8 mouse cellular contexts compared by ENCODE assay signal in genomic region chr12:84219121-84219561, GRCm38 (mm10). TPM values are rescaled to one million over a fixed set of nuclear protein-coding genes. Genes with fewer than 3 reads are reported as not detected.
A peak's percentile ranks its signal among the peaks of the same experiment; 100 is the strongest.
DNase-seq lines count a peak whose midpoint lies in the region; ATAC-seq and TF ChIP-seq lines count a peak whose summit lies in the region.

No protein-coding gene starts in this region.

- peak overlapping the region; percentile 93 for H3K4me3 ChIP-seq in spleen, adult 2 months (ENCODE audit: extremely low read depth, insufficient read depth, insufficient read length)
- peak overlapping the region; percentile 79 for H3K4me3 ChIP-seq in hindbrain, postnatal 0 days (ENCODE audit: low read length)
- H3K4me3 ChIP-seq in megakaryocyte, embryonic 14.5 days (replicated peaks): peak overlapping the region; percentile 99

- H3K27ac ChIP-seq in spleen, adult 2 months (ENCODE audit: insufficient read depth, low read length): peak overlapping the region; percentile 93
- H3K27ac ChIP-seq in hindbrain, postnatal 0 days: peak overlapping the region; percentile 52

- DNase-seq in adrenal gland, adult 2 months: peak; percentile 53
- no peak for DNase-seq in adrenal gland, postnatal 25 days
- DNase-seq in spleen, adult 2 months (ENCODE audit: low read depth in 1 of 2, low spot score in 2 of 2): no peak
- no peak for DNase-seq in spleen, postnatal 36 days (ENCODE audit: low spot score in 2 of 2)
- no peak for DNase-seq in hindbrain, postnatal 0 days (ENCODE audit: low spot score)
- DNase-seq in spleen, adult 18-20 months: no peak
- DNase-seq in adrenal gland, postnatal 10 days: no peak

- ATAC-seq in hindbrain, postnatal 0 days: no peak

- H3K4me1 ChIP-seq in spleen, adult 2 months (ENCODE audit: control insufficient read depth, insufficient read depth, insufficient read length): peaks cover 13% of the 10 kb centered on the region; the same call in 1 of the 2 replicates
- peaks cover 8% of the 10 kb centered on the region for H3K4me1 ChIP-seq in hindbrain, postnatal 0 days (ENCODE audit: insufficient read depth, low read length)
- H3K4me1 ChIP-seq in megakaryocyte, embryonic 14.5 days: peaks cover 79% of the 10 kb centered on the region

- H3K36me3 ChIP-seq in spleen, adult 2 months (ENCODE audit: control insufficient read depth, insufficient read depth, low read length): peaks cover 4% of the 10 kb centered on the region; the same call in 1 of the 2 replicates
- no peaks in the 10 kb centered on the region for H3K36me3 ChIP-seq in hindbrain, postnatal 0 days (ENCODE audit: insufficient read depth, low read length)
- H3K36me3 ChIP-seq in megakaryocyte, embryonic 14.5 days (replicated peaks; ENCODE audit: low read length): peaks cover 23% of the 10 kb centered on the region

- peak overlapping the region; percentile 75 for H3K9ac ChIP-seq in hindbrain, postnatal 0 days (replicated peaks; ENCODE audit: low read length)

- 13% methylated on average over 14 of the region's 14 CpGs for WGBS in spleen, adult 2 months
- WGBS in hindbrain, postnatal 0 days: 4% methylated on average over 14 of the region's 14 CpGs

- no peaks in the 10 kb centered on the region for H3K27me3 ChIP-seq in spleen, adult 2 months (ENCODE audit: control insufficient read depth, insufficient read depth, low read length)
- H3K27me3 ChIP-seq in hindbrain, postnatal 0 days (ENCODE audit: insufficient read depth, low read length): no peaks in the 10 kb centered on the region
- H3K27me3 ChIP-seq in megakaryocyte, embryonic 14.5 days (replicated peaks): no peaks in the 10 kb centered on the region

- peak overlapping the region; percentile 97 for H3K4me2 ChIP-seq in hindbrain, postnatal 0 days (ENCODE audit: low read depth, low read length)

- no peak for TF ChIP-seq CTCF in spleen, adult 2 months (IDR thresholded peaks at IDR 0.05; ENCODE audit: extremely low read depth, insufficient read depth, insufficient read length, insufficient replicate concordance)
- no peak for TF ChIP-seq CTCF in hindbrain, postnatal 0 days (IDR thresholded peaks at IDR 0.05; ENCODE audit: low read depth)

- TF ChIP-seq POLR2A in spleen, adult 2 months (IDR thresholded peaks at IDR 0.05; ENCODE audit: low read depth, low read length): no peak

- no peaks in the 10 kb centered on the region for H3K9me3 ChIP-seq in hindbrain, postnatal 0 days (ENCODE audit: low read length)
- H3K9me3 ChIP-seq in megakaryocyte, embryonic 14.5 days: no peaks in the 10 kb centered on the region

RNA-seq across cellular contexts. Expression of gene Elmsan1, which starts 0.5 kb away (rescaled TPM):
- total RNA-seq in adrenal gland, adult 2 months (2021): 10 to 100 TPM; 17.0 to 22.7 TPM
- polyA plus RNA-seq in adrenal gland, adult 2 months (2012; rRNA removed): 14.4 and 20.4 TPM in 2 replicates
- total RNA-seq in adrenal gland, postnatal 25 days (2021): 22.3 and 32.8 TPM in 2 replicates
- 30.6 and 36.4 TPM in 2 replicates for polyA plus RNA-seq in spleen, adult 2 months (2012; rRNA removed)
- 9.3 and 11.5 TPM in 2 replicates for total RNA-seq in hindbrain, postnatal 0 days (2014; rRNA removed)
- 2.7 and 3.0 TPM in 2 replicates for polyA plus RNA-seq in hindbrain, postnatal 0 days (2015; fragmentation: Nextera tagmentation; extraction: Ambion mirVana)
- polyA plus RNA-seq in megakaryocyte, embryonic 14.5 days (2012; ENCODE audit: insufficient read depth, low replicate concordance): 9.8 and 10.1 TPM in 2 replicates
- total RNA-seq in adrenal gland, postnatal 10 days (2021): 10 to 100 TPM; 19.2 to 24.9 TPM
